Mouse (Mus musculus) limb, embryonic 14.5 days (tissue): Measurements from ENCODE around the gene Bche. TPM values are rescaled to one million over a fixed set of nuclear protein-coding genes. Genes with fewer than 3 reads are reported as not detected.

ENCODE experiments used
- ATAC-seq: fragments of 200-750 bp; cut with Nextera tagmentation; 2 replicates; pipeline ENCODE4 v1.8.0; 2017; ENCODE audit warnings: low read depth, moderate number of reproducible peaks, moderate TSS enrichment; ENCODE audit not compliant: low FRiP score
- DNase-seq: peaks from one replicate; pipeline ENCODE4 v3.0.0-alpha.2; 2015; ENCODE audit warnings: low spot score
- H3K27ac ChIP-seq: fragments of 300-500 bp; sonication (generic); replicated peaks from 2 replicates; pipeline ENCODE4 v1.5.1; 2014; ENCODE audit warnings: low read depth, mild to moderate bottlenecking, low read length, moderate library complexity, mixed read lengths
- H3K27me3 ChIP-seq: fragments of 300-500 bp; sonication (generic); 2 replicates; pipeline ENCODE4 v1.6.1; 2014; ENCODE audit warnings: low read length, mixed read lengths; ENCODE audit not compliant: control insufficient read depth, insufficient read depth
- H3K36me3 ChIP-seq: fragments of 300-500 bp; sonication (generic); 2 replicates; pipeline ENCODE4 v1.6.1; 2014; ENCODE audit warnings: mild to moderate bottlenecking, low read length, moderate library complexity, mixed read lengths; ENCODE audit not compliant: control insufficient read depth, insufficient read depth
- H3K4me1 ChIP-seq: fragments of 300-500 bp; sonication (generic); 2 replicates; pipeline ENCODE4 v1.6.1; 2014; ENCODE audit warnings: antibody characterized with exemption, low read length, mixed read lengths; ENCODE audit not compliant: control insufficient read depth, insufficient read depth
- H3K4me2 ChIP-seq: fragments of 300-500 bp; sonication (generic); replicated peaks from 2 replicates; pipeline ENCODE4 v1.6.1; 2014; ENCODE audit warnings: low read depth, mild to moderate bottlenecking, low read length, moderate library complexity; ENCODE audit not compliant: severe bottlenecking
- H3K4me3 ChIP-seq: fragments of 300-500 bp; sonication (generic); replicated peaks from 2 replicates; pipeline ENCODE4 v1.5.1; 2014; ENCODE audit warnings: low read length
- H3K9ac ChIP-seq: fragments of 300-500 bp; sonication (generic); 2 replicates; pipeline ENCODE4 v1.6.1; 2014; ENCODE audit warnings: mild to moderate bottlenecking, low read depth, low read length, moderate library complexity; ENCODE audit not compliant: severe bottlenecking
- H3K9me3 ChIP-seq: fragments of 300-500 bp; sonication (generic); 2 replicates; pipeline ENCODE4 v1.6.1; 2016; ENCODE audit warnings: low read length; ENCODE audit not compliant: control insufficient read depth
- POLR2A ChIP-seq: fragments of 200-500 bp; IDR thresholded peaks from 2 replicates; pipeline ENCODE4 v1.8.0; 2012; ENCODE audit warnings: inconsistent platforms, mild to moderate bottlenecking, moderate library complexity, borderline replicate concordance; ENCODE audit not compliant: insufficient read depth, insufficient read length; ENCODE audit errors: extremely low read depth
- WGBS: fragments of 180-500 bp; shearing (Covaris S2); extraction: QIAGEN DNeasy Blood & Tissue Kit; methylation state at CpG from one replicate; pipeline ENCODE4 v1.1.7; 2014; 5-methylcytosine and 5-hydroxymethylcytosine counted together
- polyA plus RNA-seq, 2 experiments: library from polyadenylated mRNA; depleted of rRNA in 1 of 2; stranded (reverse) in 1 of 2; unstranded in 1 of 2; fragments of >200 nt; fragmentation: Nextera tagmentation in 1 of 2; extraction: Ambion mirVana in 1 of 2; gene quantifications; 2 replicates each; pipeline versions ENCODE4 v1.2.1 to v1.2.3; 2012 to 2014

Gene Bche
- polyA plus RNA-seq, 2 experiments = 1.5 to 4.0 TPM

- no peaks in the 10 kb centered on the region for H3K9me3 ChIP-seq
- no peak overlapping the region for H3K4me2 ChIP-seq
- no peaks in the 10 kb centered on the region for H3K4me1 ChIP-seq
- no peak overlapping the region for H3K27ac ChIP-seq
- no peak overlapping the region for H3K4me3 ChIP-seq
- DNase-seq = no peak
- H3K27me3 ChIP-seq = no peaks in the 10 kb centered on the region
- no peak for TF ChIP-seq POLR2A
- no peak for ATAC-seq
- H3K9ac ChIP-seq = no peak overlapping the region
- 70% methylated on average over 2 of the region's 2 CpGs for WGBS
- no peaks in the 10 kb centered on the region for H3K36me3 ChIP-seq
Observed at GRCm38 (mm10) chr3:73611421-73611820, 96.8 kb downstream of the Bche start.

GRCm38 (mm10) chr3:73591757-73592533 is 116.3 kb downstream of the Bche start:
- 83% methylated on average over 5 of the region's 5 CpGs for WGBS

More at GRCm38 (mm10) chr3:73591757-73592533, 116.3 kb downstream of the Bche start:
- no peaks in the 10 kb centered on the region for H3K36me3 ChIP-seq
- no peak overlapping the region for H3K4me2 ChIP-seq
- no peak for ATAC-seq
- no peaks in the 10 kb centered on the region for H3K4me1 ChIP-seq
- no peak overlapping the region for H3K27ac ChIP-seq
- H3K27me3 ChIP-seq = no peaks in the 10 kb centered on the region
- no peaks in the 10 kb centered on the region for H3K9me3 ChIP-seq
- no peak overlapping the region for H3K4me3 ChIP-seq
- no peak for TF ChIP-seq POLR2A
- H3K9ac ChIP-seq = no peak overlapping the region
- no peak for DNase-seq
